In genomic region chr16:57423001-57423800, GRCm38 (mm10) we compare ENCODE assay signal across 9 mouse cellular contexts.
DNase-seq lines count a peak whose midpoint lies in the region; TF ChIP-seq lines count a peak whose summit lies in the region.
"Had no signal": no experiment of that assay in that cellular context is flagged by ENCODE, and none has a peak within 500 bp of the region (broad histone marks: within the 10 kb centered on the region; RNA-seq: fewer than 3 reads in every experiment).

No protein-coding gene starts in this region.

- no peak overlapping the region for H3K27ac ChIP-seq in kidney, adult 2 months (ENCODE audit: insufficient read depth, low read depth, low read length)
- H3K27ac ChIP-seq: midbrain, embryonic 10.5 days had no signal

- H3K27me3 ChIP-seq in kidney, adult 2 months (replicated peaks; ENCODE audit: control insufficient read depth, insufficient read depth, low read length) = no peaks in the 10 kb centered on the region

- 44% methylated on average over 6 of the region's 6 CpGs for WGBS in kidney, adult 2 months

- peaks cover 14% of the 10 kb centered on the region for H3K4me1 ChIP-seq in kidney, adult 2 months (ENCODE audit: control insufficient read depth, insufficient read depth, low read length)

- peak; percentile 29 for DNase-seq in embryo, embryonic 10 days (ENCODE audit: low spot score)
- DNase-seq in embryo, embryonic 11 days = no peak
- DNase-seq in CD8-positive naive resting alpha-beta T cell, adult 2 months (ENCODE audit: low read depth in 2 of 2, low spot score in 2 of 2) = peak; percentile 58 to 68
- DNase-seq in kidney, adult 2 months = peak; percentile 62
- peak; percentile 92 for DNase-seq in naive thymus-derived CD4-positive, alpha-beta T cell, adult 2 months (ENCODE audit: low read depth)
- no peak for DNase-seq in layer of hippocampus, adult 9-10 months (ENCODE audit: low spot score)
- DNase-seq in cerebellum, adult 11-12 months = no peak
- DNase-seq in heart, postnatal 36 days = no peak

- TF ChIP-seq POLR2A in kidney, adult 2 months (IDR thresholded peaks at IDR 0.05; ENCODE audit: low read depth, low read length) = no peak

- no peak overlapping the region for H3K4me3 ChIP-seq in kidney, adult 2 months (ENCODE audit: insufficient read depth, low read depth, low read length)
- H3K4me3 ChIP-seq: midbrain, embryonic 10.5 days had no signal

- no peaks in the 10 kb centered on the region for H3K36me3 ChIP-seq in kidney, adult 2 months (ENCODE audit: control insufficient read depth, insufficient read depth, low read length)
- H3K36me3 ChIP-seq: midbrain, embryonic 10.5 days had no signal

- TF ChIP-seq CTCF in kidney, adult 2 months (conservative IDR thresholded peaks at IDR 0.05; ENCODE audit: insufficient read depth, insufficient read length, low read depth, low read length) = no peak

- intact Hi-C loops in heart, postnatal 36 days (cut with DNase I) = loop anchor here (5.0 kb wide), 2 partner anchors 124 to 154 kb away; no protein-coding TSS in a partner anchor

Comparison
In these comparisons a context has a peak if more than half of its experiments do, and no peak if none do; other contexts are left out.
1. DNase-seq: peak in embryo, embryonic 10 days (single experiment), CD8-positive naive resting alpha-beta T cell, adult 2 months (2 of 2), kidney, adult 2 months (single experiment) and naive thymus-derived CD4-positive, alpha-beta T cell, adult 2 months (single experiment); none in embryo, embryonic 11 days (single experiment), layer of hippocampus, adult 9-10 months (single experiment), cerebellum, adult 11-12 months (single experiment) and heart, postnatal 36 days (0 of 2).